Mouse (Mus musculus) midbrain, embryonic 14.5 days (tissue): ENCODE measurements around the gene Sf3a3. TPM values are rescaled to one million over a fixed set of nuclear protein-coding genes. Genes with fewer than 3 reads are reported as not detected.

Source experiments
- ATAC-seq: fragments of 200-750 bp; cut with Nextera tagmentation; 2 replicates; pipeline ENCODE4 v1.8.0; 2017; ENCODE audit warnings: moderate number of reproducible peaks, moderate library complexity; ENCODE audit not compliant: low FRiP score, low TSS enrichment
- DNase-seq: peaks from one replicate; pipeline ENCODE4 v3.0.0-alpha.2; 2015
- H3K27ac ChIP-seq: fragments of 300-500 bp; sonication (generic); replicated peaks from 2 replicates; pipeline ENCODE4 v1.5.1; 2014; ENCODE audit warnings: mild to moderate bottlenecking, low read depth, low read length, moderate library complexity
- H3K27me3 ChIP-seq: fragments of 300-500 bp; sonication (generic); 2 replicates; pipeline ENCODE4 v1.6.1; 2014; ENCODE audit warnings: low read length, control low read depth, mixed read lengths; ENCODE audit not compliant: control insufficient read depth, insufficient read depth
- H3K36me3 ChIP-seq: fragments of 300-500 bp; sonication (generic); 2 replicates; pipeline ENCODE4 v1.6.1; 2014; ENCODE audit warnings: low read length, control low read depth; ENCODE audit not compliant: control insufficient read depth, insufficient read depth
- H3K4me1 ChIP-seq: fragments of 300-500 bp; sonication (generic); 2 replicates; pipeline ENCODE4 v1.6.1; 2014; ENCODE audit warnings: mild to moderate bottlenecking, antibody characterized with exemption, low read length, control low read depth; ENCODE audit not compliant: control insufficient read depth, insufficient read depth
- H3K4me2 ChIP-seq: fragments of 300-500 bp; sonication (generic); 2 replicates; pipeline ENCODE4 v1.6.1; 2014; ENCODE audit warnings: mild to moderate bottlenecking, low read length, moderate library complexity
- H3K4me3 ChIP-seq: fragments of 300-500 bp; sonication (generic); replicated peaks from 2 replicates; pipeline ENCODE4 v1.5.1; 2014; ENCODE audit warnings: low read depth, low read length
- H3K9ac ChIP-seq: fragments of 300-500 bp; sonication (generic); replicated peaks from 2 replicates; pipeline ENCODE4 v1.6.1; 2014; ENCODE audit warnings: mild to moderate bottlenecking, low read length, moderate library complexity
- H3K9me3 ChIP-seq: fragments of 300-500 bp; sonication (generic); 2 replicates; pipeline ENCODE4 v1.6.1; 2016; ENCODE audit warnings: low read length, control low read depth, mixed read lengths; ENCODE audit not compliant: control insufficient read depth
- WGBS: fragments of 180-500 bp; shearing (Covaris S2); extraction: QIAGEN DNeasy Blood & Tissue Kit; methylation state at CpG from one replicate; pipeline ENCODE4 v1.1.7; 2014; 5-methylcytosine and 5-hydroxymethylcytosine counted together
- polyA plus RNA-seq: library from polyadenylated mRNA; unstranded; fragments of >200 nt; fragmentation: Nextera tagmentation; extraction: Ambion mirVana; gene quantifications from 2 replicates; pipeline ENCODE4 v1.2.1, GENCODE M21; 2014

The Sf3a3 gene
- polyA plus RNA-seq, 1 experiment from 2014 or later: 116 TPM

GRCm38 (mm10) chr4:124675037-124675436, 39.5 kb upstream of the Sf3a3 start:
- H3K27ac ChIP-seq: 0 out of 2 replicates have a peak overlapping the region, but pooled peaks have one; percentile 49
- no peak overlapping the region for H3K4me3 ChIP-seq
- no peaks in the 10 kb centered on the region for H3K27me3 ChIP-seq
- 0% methylated on average over 4 of the region's 4 CpGs for WGBS
- peaks cover 36% of the 10 kb centered on the region for H3K4me1 ChIP-seq
- DNase-seq (peak; percentile 94), ATAC-seq (no peak)
- H3K4me2 ChIP-seq: no peak overlapping the region
- H3K9me3 ChIP-seq: no peaks in the 10 kb centered on the region
- H3K9ac ChIP-seq: no peak overlapping the region
- peaks cover 38% of the 10 kb centered on the region for H3K36me3 ChIP-seq

DNA sequence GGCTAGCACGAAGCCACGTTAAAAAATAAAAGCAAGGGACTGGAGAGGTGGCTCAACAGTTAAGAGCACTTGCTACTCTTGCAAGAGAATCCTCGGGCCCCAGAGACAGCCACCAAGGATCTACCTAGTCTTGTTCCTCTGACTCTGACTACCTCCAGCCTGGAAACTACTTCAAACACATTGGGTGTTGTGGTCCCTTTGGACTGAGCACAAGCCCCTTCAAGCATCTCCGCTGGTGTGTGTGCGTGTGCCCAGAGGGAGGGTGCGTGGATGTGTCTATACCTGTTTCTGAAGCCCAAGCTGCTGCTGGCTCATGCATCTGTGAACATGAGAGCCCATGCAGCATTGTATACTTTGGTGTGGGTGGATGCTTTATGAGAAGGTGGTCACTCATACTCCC, 38.6 kb upstream of the Sf3a3 start:
- ATAC-seq (no peak), DNase-seq (no peak)
- Histone ChIP-seq H3K9ac (no peak overlapping the region), H3K36me3 (peaks cover 48% of the 10 kb centered on the region), H3K27me3 (no peaks in the 10 kb centered on the region), H3K27ac (no peak overlapping the region), H3K4me2 (no peak overlapping the region), H3K4me1 (peaks cover 36% of the 10 kb centered on the region), H3K4me3 (no peak overlapping the region), H3K9me3 (no peaks in the 10 kb centered on the region)
- 86% methylated on average over 6 of the region's 6 CpGs for WGBS

- DNase-seq (peak; percentile 62), ATAC-seq (no peak)
- Histone ChIP-seq H3K9ac (no peak overlapping the region), H3K4me1 (no peaks in the 10 kb centered on the region), H3K36me3 (peaks cover 90% of the 10 kb centered on the region), H3K27me3 (no peaks in the 10 kb centered on the region), H3K4me2 (no peak overlapping the region), H3K9me3 (no peaks in the 10 kb centered on the region), H3K4me3 (no peak overlapping the region), H3K27ac (no peak overlapping the region)
- 59% methylated on average over 7 of the region's 7 CpGs for WGBS
Observed at GRCm38 (mm10) chr4:124682270-124682669, 32.3 kb upstream of the Sf3a3 start.

DNA sequence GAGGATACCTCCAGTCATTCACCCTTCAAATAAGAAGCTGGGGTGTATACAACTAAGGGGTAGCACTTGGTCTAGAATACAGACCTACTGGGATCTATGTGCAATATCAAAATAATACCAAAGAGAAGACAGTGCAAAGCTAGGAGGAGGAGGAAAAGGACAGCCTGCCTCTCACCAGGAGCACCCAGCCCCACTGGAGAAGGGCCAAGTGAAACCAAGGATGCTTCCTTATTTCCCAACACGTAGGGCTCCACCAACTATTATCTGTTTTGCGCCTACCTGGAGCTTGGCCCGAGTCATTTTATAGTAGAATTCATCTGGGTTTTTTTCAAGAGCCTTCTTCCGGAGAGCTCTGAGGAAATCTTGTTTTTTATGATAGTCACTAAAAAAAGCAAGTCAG, 31.1 kb upstream of the Sf3a3 start:
- Histone ChIP-seq H3K36me3 (peaks cover 82% of the 10 kb centered on the region), H3K27ac (no peak overlapping the region), H3K4me2 (no peak overlapping the region), H3K4me3 (no peak overlapping the region), H3K9me3 (no peaks in the 10 kb centered on the region), H3K4me1 (no peaks in the 10 kb centered on the region), H3K27me3 (no peaks in the 10 kb centered on the region), H3K9ac (no peak overlapping the region)
- WGBS: 96% methylated on average over 4 of the region's 4 CpGs
- no peak for DNase-seq
- ATAC-seq: no peak

- Histone ChIP-seq H3K27ac (no peak overlapping the region), H3K9me3 (no peaks in the 10 kb centered on the region), H3K9ac (no peak overlapping the region), H3K4me1 (no peaks in the 10 kb centered on the region), H3K36me3 (peaks cover 67% of the 10 kb centered on the region), H3K4me3 (no peak overlapping the region), H3K4me2 (no peak overlapping the region), H3K27me3 (no peaks in the 10 kb centered on the region)
- WGBS: 84% methylated on average over 4 of the region's 4 CpGs
- DNase-seq (no peak), ATAC-seq (no peak)
Observed at GRCm38 (mm10) chr4:124685004-124685403, 29.6 kb upstream of the Sf3a3 start.

DNA sequence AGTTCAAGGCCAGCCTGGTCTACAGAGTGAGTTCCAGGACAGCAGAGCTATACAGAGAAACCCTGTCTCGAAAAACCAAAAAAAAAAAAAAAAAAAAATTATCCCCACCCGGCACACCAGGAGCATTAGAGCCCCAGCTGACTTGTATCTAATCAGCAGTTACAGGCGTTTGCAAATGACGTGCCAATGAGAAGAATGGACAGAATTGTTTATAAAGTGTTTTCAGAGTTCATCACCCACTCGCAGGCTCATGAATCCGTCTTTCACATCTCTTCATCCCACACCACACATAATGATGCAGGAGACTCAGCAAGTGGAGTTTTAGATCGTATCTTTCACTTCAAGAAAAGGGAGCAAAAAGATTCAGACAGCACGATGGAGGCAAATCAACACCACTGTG, 29.1 kb upstream of the Sf3a3 start:
- DNase-seq (no peak), ATAC-seq (no peak)
- no peak overlapping the region for H3K4me3 ChIP-seq
- peaks cover 62% of the 10 kb centered on the region for H3K36me3 ChIP-seq
- WGBS: 93% methylated on average over 8 of the region's 8 CpGs
- no peaks in the 10 kb centered on the region for H3K27me3 ChIP-seq
- H3K4me1 ChIP-seq: no peaks in the 10 kb centered on the region
- H3K9me3 ChIP-seq: no peaks in the 10 kb centered on the region
- H3K9ac ChIP-seq: no peak overlapping the region
- no peak overlapping the region for H3K27ac ChIP-seq
- H3K4me2 ChIP-seq: no peak overlapping the region

- no peak overlapping the region for H3K27ac ChIP-seq
- H3K4me2 ChIP-seq: no peak overlapping the region
- H3K9ac ChIP-seq: no peak overlapping the region
- DNase-seq: no peak
- H3K9me3 ChIP-seq: no peaks in the 10 kb centered on the region
- no peak overlapping the region for H3K4me3 ChIP-seq
- H3K36me3 ChIP-seq: peaks cover 59% of the 10 kb centered on the region
- no peaks in the 10 kb centered on the region for H3K27me3 ChIP-seq
- H3K4me1 ChIP-seq: no peaks in the 10 kb centered on the region
- ATAC-seq: no peak
- WGBS: 90% methylated on average over 8 of the region's 8 CpGs
Observed at GRCm38 (mm10) chr4:124685897-124686402, 28.6 kb upstream of the Sf3a3 start.

GRCm38 (mm10) chr4:124691455-124691854, 23.1 kb upstream of the Sf3a3 start:
- no peak overlapping the region for H3K27ac ChIP-seq
- DNase-seq (no peak), ATAC-seq (no peak)
- H3K27me3 ChIP-seq: 0 out of 2 replicates have a peak, but pooled peaks cover 4% of the 10 kb centered on the region
- no peak overlapping the region for H3K4me2 ChIP-seq
- no peaks in the 10 kb centered on the region for H3K9me3 ChIP-seq
- H3K36me3 ChIP-seq: peaks cover 11% of the 10 kb centered on the region; the same call in 1 of the 2 replicates
- no peak overlapping the region for H3K9ac ChIP-seq
- H3K4me1 ChIP-seq: peaks cover 13% of the 10 kb centered on the region
- no peak overlapping the region for H3K4me3 ChIP-seq
- 91% methylated on average over 8 of the region's 8 CpGs for WGBS

DNA sequence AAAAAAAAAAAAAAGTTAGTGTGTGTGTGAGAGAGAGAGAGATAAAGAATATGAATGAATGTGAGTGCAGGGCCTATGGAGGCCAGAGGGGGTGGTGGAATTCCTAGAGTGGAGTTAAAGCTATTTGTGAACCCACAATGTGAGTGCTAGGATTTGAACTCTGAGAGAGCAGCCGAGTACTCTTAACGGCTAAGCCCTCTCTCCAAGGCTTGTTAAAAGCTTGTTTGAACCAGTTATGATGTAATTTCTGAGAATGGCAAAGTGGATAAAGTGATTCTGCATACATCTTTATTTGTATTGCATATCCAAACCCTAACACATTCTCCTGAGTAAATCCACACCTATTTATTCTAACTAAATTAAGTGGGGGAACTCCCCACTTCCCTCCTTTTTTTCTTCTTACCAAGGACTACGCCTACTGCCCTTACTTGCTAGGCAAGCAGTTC, 22.1 kb upstream of the Sf3a3 start:
- Histone ChIP-seq H3K9me3 (no peaks in the 10 kb centered on the region), H3K27ac (no peak overlapping the region), H3K36me3 (peaks cover 3% of the 10 kb centered on the region; the same call in 1 of the 2 replicates), H3K4me2 (peak overlapping the region; percentile 85), H3K4me3 (peak overlapping the region; percentile 57), H3K9ac (peak overlapping the region; percentile 67), H3K27me3 (0 out of 2 replicates have a peak, but pooled peaks cover 4% of the 10 kb centered on the region), H3K4me1 (peaks cover 13% of the 10 kb centered on the region)
- ATAC-seq: no peak
- DNase-seq: no peak
- whole genome bisulfite sequencing: 75% methylated on average over 3 of the region's 3 CpGs
